Mouse (Mus musculus) limb, embryonic 12.5 days (tissue): ENCODE measurements around the gene Ptprg. TPM values are rescaled to one million over a fixed set of nuclear protein-coding genes. Genes with fewer than 3 reads are reported as not detected.
A peak's percentile ranks its signal among the peaks of the same experiment; 100 is the strongest.

Source experiments
- ATAC-seq: fragments of 200-750 bp; cut with Nextera tagmentation; 2 replicates; pipeline ENCODE4 v1.8.0; 2017; ENCODE audit warnings: low read depth, moderate TSS enrichment; ENCODE audit not compliant: insufficient number of reproducible peaks, insufficient read depth, low FRiP score, low TSS enrichment
- H3K27ac ChIP-seq: fragments of 300-500 bp; sonication (generic); 2 replicates; pipeline ENCODE4 v1.5.1; 2016; ENCODE audit warnings: mild to moderate bottlenecking, moderate library complexity
- H3K27me3 ChIP-seq: fragments of 300-500 bp; sonication (generic); 2 replicates; pipeline ENCODE4 v1.6.1; 2016; ENCODE audit warnings: mild to moderate bottlenecking, moderate library complexity
- H3K36me3 ChIP-seq: fragments of 300-500 bp; sonication (generic); 2 replicates; pipeline ENCODE4 v1.6.1; 2016; ENCODE audit warnings: mild to moderate bottlenecking, moderate library complexity
- H3K4me1 ChIP-seq: fragments of 300-500 bp; sonication (generic); replicated peaks from 2 replicates; pipeline ENCODE4 v1.6.1; 2016
- H3K4me2 ChIP-seq: fragments of 300-500 bp; sonication (generic); 2 replicates; pipeline ENCODE4 v1.6.1; 2016; ENCODE audit warnings: mild to moderate bottlenecking, moderate library complexity
- H3K4me3 ChIP-seq: fragments of 300-500 bp; sonication (generic); replicated peaks from 2 replicates; pipeline ENCODE4 v1.5.1; 2016; ENCODE audit warnings: mild to moderate bottlenecking
- H3K9ac ChIP-seq: fragments of 300-500 bp; sonication (generic); replicated peaks from 2 replicates; pipeline ENCODE4 v1.6.1; 2016; ENCODE audit warnings: mild to moderate bottlenecking, moderate library complexity
- H3K9me3 ChIP-seq: fragments of 300-500 bp; sonication (generic); 2 replicates; pipeline ENCODE4 v1.6.1; 2016; ENCODE audit warnings: mild to moderate bottlenecking, moderate library complexity
- WGBS: fragments of 180-500 bp; shearing (Covaris S2); methylation state at CpG from one replicate; pipeline ENCODE4 v1.1.7; 2016; 5-methylcytosine and 5-hydroxymethylcytosine counted together
- polyA plus RNA-seq: library from polyadenylated mRNA; unstranded; fragments of >200 nt; fragmentation: Nextera tagmentation; extraction: Ambion mirVana; gene quantifications from 2 replicates; pipeline ENCODE4 v1.2.1, GENCODE M21; 2016

Gene Ptprg
- polyA plus RNA-seq, 1 experiment from 2014 or later = 37.5 TPM

GRCm38 (mm10) chr14:11554306-11555041 is 1.1 kb downstream of the Ptprg start:
- H3K4me3 ChIP-seq = peak overlapping the region; percentile 79
- peaks cover 4% of the 10 kb centered on the region; the same call in 1 of the 2 replicates for H3K36me3 ChIP-seq
- 0% methylated on average over 46 of the region's 46 CpGs for WGBS
- peaks cover 23% of the 10 kb centered on the region for H3K4me1 ChIP-seq
- H3K9me3 ChIP-seq = 0 out of 2 replicates have a peak, but pooled peaks cover 3% of the 10 kb centered on the region
- H3K27me3 ChIP-seq = no peaks in the 10 kb centered on the region
- H3K9ac ChIP-seq = peak overlapping the region; percentile 94
- peak overlapping the region; percentile 94 for H3K4me2 ChIP-seq
- peak; percentile 35 for ATAC-seq
- H3K27ac ChIP-seq = peak overlapping the region; percentile 99

GRCm38 (mm10) chr14:11555061-11555501 is 1.7 kb downstream of the Ptprg start:
- Histone ChIP-seq H3K4me2 (peak overlapping the region; percentile 94), H3K36me3 (peaks cover 4% of the 10 kb centered on the region; the same call in 1 of the 2 replicates), H3K4me1 (peaks cover 23% of the 10 kb centered on the region), H3K27me3 (no peaks in the 10 kb centered on the region), H3K27ac (peak overlapping the region; percentile 99), H3K9ac (peak overlapping the region; percentile 94), H3K9me3 (0 out of 2 replicates have a peak, but pooled peaks cover 3% of the 10 kb centered on the region), H3K4me3 (peak overlapping the region; percentile 79)
- under 1% methylated on average over 17 of the region's 17 CpGs for WGBS
- no peak for ATAC-seq

- H3K4me2 ChIP-seq = peak overlapping the region; percentile 94
- H3K27me3 ChIP-seq = no peaks in the 10 kb centered on the region
- H3K36me3 ChIP-seq = peaks cover 4% of the 10 kb centered on the region; the same call in 1 of the 2 replicates
- WGBS = under 1% methylated on average over 35 of the region's 35 CpGs
- H3K27ac ChIP-seq = no peak overlapping the region
- H3K9me3 ChIP-seq = 0 out of 2 replicates have a peak, but pooled peaks cover 3% of the 10 kb centered on the region
- peak overlapping the region; percentile 79 for H3K4me3 ChIP-seq
- peak overlapping the region; percentile 94 for H3K9ac ChIP-seq
- ATAC-seq = no peak
- H3K4me1 ChIP-seq = peaks cover 29% of the 10 kb centered on the region
Measured at GRCm38 (mm10) chr14:11555521-11556355, 2.4 kb downstream of the Ptprg start.

GRCm38 (mm10) chr14:11556356-11557130 is 3.2 kb downstream of the Ptprg start:
- 5% methylated on average over 26 of the region's 26 CpGs for WGBS
- H3K27me3 ChIP-seq = no peaks in the 10 kb centered on the region
- peaks cover 31% of the 10 kb centered on the region for H3K4me1 ChIP-seq
- H3K9me3 ChIP-seq = 0 out of 2 replicates have a peak, but pooled peaks cover 3% of the 10 kb centered on the region
- peak overlapping the region; percentile 79 for H3K4me3 ChIP-seq
- peak overlapping the region; percentile 45; the same call in 1 of the 2 replicates for H3K27ac ChIP-seq
- no peak for ATAC-seq
- peak overlapping the region; percentile 94; the same call in 1 of the 2 replicates for H3K9ac ChIP-seq
- peaks cover 4% of the 10 kb centered on the region; the same call in 1 of the 2 replicates for H3K36me3 ChIP-seq
- H3K4me2 ChIP-seq = peak overlapping the region; percentile 94

- Histone ChIP-seq H3K27me3 (no peaks in the 10 kb centered on the region), H3K27ac (no peak overlapping the region), H3K36me3 (peaks cover 4% of the 10 kb centered on the region; the same call in 1 of the 2 replicates), H3K9ac (no peak overlapping the region), H3K4me3 (no peak overlapping the region), H3K9me3 (0 out of 2 replicates have a peak, but pooled peaks cover 3% of the 10 kb centered on the region), H3K4me2 (no peak overlapping the region), H3K4me1 (peaks cover 26% of the 10 kb centered on the region)
- no peak for ATAC-seq
Measured at GRCm38 (mm10) chr14:11558496-11558895, 5.2 kb downstream of the Ptprg start.

GRCm38 (mm10) chr14:11560641-11561232 is 7.4 kb downstream of the Ptprg start:
- WGBS = 53% methylated on average over 8 of the region's 8 CpGs
- Histone ChIP-seq H3K27ac (no peak overlapping the region), H3K9me3 (peaks cover 3% of the 10 kb centered on the region; the same call in 1 of the 2 replicates), H3K4me1 (peaks cover 24% of the 10 kb centered on the region), H3K4me3 (no peak overlapping the region), H3K27me3 (no peaks in the 10 kb centered on the region), H3K36me3 (peaks cover 7% of the 10 kb centered on the region; the same call in 1 of the 2 replicates), H3K9ac (no peak overlapping the region), H3K4me2 (no peak overlapping the region)
- ATAC-seq = no peak

- Histone ChIP-seq H3K9ac (no peak overlapping the region), H3K4me1 (peaks cover 17% of the 10 kb centered on the region), H3K36me3 (peaks cover 7% of the 10 kb centered on the region; the same call in 1 of the 2 replicates), H3K4me2 (no peak overlapping the region), H3K27ac (no peak overlapping the region), H3K9me3 (peaks cover 3% of the 10 kb centered on the region; the same call in 1 of the 2 replicates), H3K27me3 (no peaks in the 10 kb centered on the region), H3K4me3 (no peak overlapping the region)
- 87% methylated on average over 4 of the region's 4 CpGs for WGBS
- ATAC-seq = no peak
Measured at GRCm38 (mm10) chr14:11561397-11561796, 8.1 kb downstream of the Ptprg start.

- ATAC-seq = no peak
- no peak overlapping the region for H3K9ac ChIP-seq
- 90% methylated on average over 2 of the region's 2 CpGs for WGBS
Measured at GRCm38 (mm10) chr14:11562870-11563269, 9.5 kb downstream of the Ptprg start.

GRCm38 (mm10) chr14:11563656-11564055 is 10.3 kb downstream of the Ptprg start:
- Histone ChIP-seq H3K27ac (no peak overlapping the region), H3K9ac (no peak overlapping the region), H3K4me3 (no peak overlapping the region), H3K9me3 (peaks cover under 1% of the 10 kb centered on the region; the same call in 1 of the 2 replicates), H3K4me2 (no peak overlapping the region), H3K36me3 (0 out of 2 replicates have a peak, but pooled peaks cover 2% of the 10 kb centered on the region), H3K27me3 (no peaks in the 10 kb centered on the region), H3K4me1 (peaks cover 8% of the 10 kb centered on the region)
- no peak for ATAC-seq
- WGBS = 91% methylated on average over 5 of the region's 5 CpGs

More at GRCm38 (mm10) chr14:11562870-11563269, 9.5 kb downstream of the Ptprg start:
- Histone ChIP-seq H3K4me1 (peaks cover 8% of the 10 kb centered on the region), H3K9me3 (peaks cover 3% of the 10 kb centered on the region; the same call in 1 of the 2 replicates), H3K27ac (no peak overlapping the region), H3K36me3 (peaks cover 7% of the 10 kb centered on the region; the same call in 1 of the 2 replicates), H3K27me3 (no peaks in the 10 kb centered on the region), H3K4me3 (no peak overlapping the region), H3K4me2 (no peak overlapping the region)

GRCm38 (mm10) chr14:11564456-11564855 is 11.1 kb downstream of the Ptprg start:
- Histone ChIP-seq H3K4me3 (no peak overlapping the region), H3K36me3 (0 out of 2 replicates have a peak, but pooled peaks cover 2% of the 10 kb centered on the region), H3K4me2 (no peak overlapping the region), H3K27ac (no peak overlapping the region), H3K9ac (no peak overlapping the region), H3K9me3 (no peaks in the 10 kb centered on the region; the same call in 1 of the 2 replicates), H3K27me3 (no peaks in the 10 kb centered on the region), H3K4me1 (peaks cover 8% of the 10 kb centered on the region)
- WGBS = 72% methylated on average over 3 of the region's 3 CpGs
- no peak for ATAC-seq
